Comparison of ENCODE assay signal across 8 mouse cellular contexts in the genomic region with DNA sequence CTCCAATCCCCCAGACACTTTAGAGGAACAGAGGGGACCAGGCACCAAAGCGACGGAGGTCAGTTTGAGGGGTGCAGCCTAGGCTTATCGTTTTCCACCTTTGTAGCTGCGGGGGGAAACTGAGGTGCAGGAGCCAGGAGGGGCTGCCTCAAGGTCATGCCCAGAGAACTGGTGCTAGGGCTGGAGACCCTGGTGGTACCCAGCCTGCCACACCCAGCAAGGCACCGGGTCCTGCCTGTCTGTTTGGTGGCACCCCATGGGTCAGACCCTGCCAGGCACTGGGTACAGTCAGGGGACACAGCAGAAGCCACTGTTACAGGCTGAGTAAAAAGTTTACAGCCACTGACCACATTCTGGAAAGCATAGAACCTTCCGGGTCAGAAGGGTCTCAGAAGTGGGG. TPM values are rescaled to one million over a fixed set of nuclear protein-coding genes. Genes with fewer than 3 reads are reported as not detected.
DNase-seq lines count a peak whose midpoint lies in the region; ATAC-seq and TF ChIP-seq lines count a peak whose summit lies in the region.

No protein-coding gene starts in this region.

- peak overlapping the region; percentile 96 for H3K9ac ChIP-seq in limb, embryonic 13.5 days
- 0 out of 2 replicates have a peak overlapping the region, but pooled peaks have one; percentile 8 for H3K9ac ChIP-seq in stomach, postnatal 0 days (ENCODE audit: low read length)

- peak overlapping the region; percentile 97 for H3K4me2 ChIP-seq in limb, embryonic 13.5 days (replicated peaks)
- peak overlapping the region; percentile 69 for H3K4me2 ChIP-seq in stomach, postnatal 0 days (replicated peaks; ENCODE audit: low read depth)

- peak; percentile 91 for DNase-seq in heart, adult 11 months
- DNase-seq in heart, postnatal 25 days (ENCODE audit: low spot score): no peak
- peak; percentile 39 for DNase-seq in testis, postnatal 10 days (ENCODE audit: low spot score)
- DNase-seq in testis, postnatal 14 days (ENCODE audit: low spot score): no peak
- DNase-seq in stomach, postnatal 0 days (ENCODE audit: low spot score): no peak
- DNase-seq in right cerebral cortex, postnatal 4 days: no peak
- DNase-seq in gastrocnemius, postnatal 25 days: no peak

- intact Hi-C loops in heart, postnatal 25 days (cut with DNase I): no loop called here

- ATAC-seq in limb, embryonic 13.5 days (ENCODE audit: low FRiP score, low read depth): no peak
- ATAC-seq in stomach, postnatal 0 days (ENCODE audit: low FRiP score, low TSS enrichment): no peak

- H3K9me3 ChIP-seq in limb, embryonic 13.5 days: no peaks in the 10 kb centered on the region
- no peaks in the 10 kb centered on the region for H3K9me3 ChIP-seq in stomach, postnatal 0 days (ENCODE audit: control insufficient read depth, low read length)

- H3K27ac ChIP-seq in limb, embryonic 13.5 days: peak overlapping the region; percentile 28; the same call in 1 of the 2 replicates
- H3K27ac ChIP-seq in stomach, postnatal 0 days (replicated peaks): no peak overlapping the region

- H3K27me3 ChIP-seq in limb, embryonic 13.5 days: no peaks in the 10 kb centered on the region
- H3K27me3 ChIP-seq in stomach, postnatal 0 days (ENCODE audit: control insufficient read depth, insufficient read depth, low read length): no peaks in the 10 kb centered on the region

- peak overlapping the region; percentile 86 for H3K4me3 ChIP-seq in limb, embryonic 13.5 days
- H3K4me3 ChIP-seq in stomach, postnatal 0 days (ENCODE audit: low read depth, low read length): peak overlapping the region; percentile 62

- H3K36me3 ChIP-seq in limb, embryonic 13.5 days: peaks cover 22% of the 10 kb centered on the region
- H3K36me3 ChIP-seq in stomach, postnatal 0 days (ENCODE audit: control insufficient read depth, insufficient read depth, low read length): no peaks in the 10 kb centered on the region

- H3K4me1 ChIP-seq in limb, embryonic 13.5 days: peaks cover 30% of the 10 kb centered on the region
- H3K4me1 ChIP-seq in stomach, postnatal 0 days (replicated peaks; ENCODE audit: control insufficient read depth, insufficient read depth): no peaks in the 10 kb centered on the region; the same call in 1 of the 2 replicates

- WGBS in limb, embryonic 13.5 days: 24% methylated on average over 6 of the region's 6 CpGs
- 53% methylated on average over 6 of the region's 6 CpGs for WGBS in stomach, postnatal 0 days

- no peak for TF ChIP-seq EP300 in stomach, postnatal 0 days (optimal IDR thresholded peaks at IDR 0.05)

- no peak for TF ChIP-seq CTCF in stomach, postnatal 0 days (IDR thresholded peaks at IDR 0.05; ENCODE audit: low read depth)

RNA-seq across cellular contexts. Expression of a gene that starts 1.0 kb away (rescaled TPM):
- total RNA-seq in heart, postnatal 25 days (2021): 1 to 10 TPM in 1 of 2 experiments, under 1 TPM in 1; 0.91 to 1.1 TPM
- polyA plus RNA-seq in limb, embryonic 13.5 days (2015; fragmentation: Nextera tagmentation; extraction: Ambion mirVana): 39.5 and 40.4 TPM in 2 replicates
- 6.5 and 7.2 TPM in 2 replicates for polyA plus RNA-seq in stomach, postnatal 0 days (2015; fragmentation: Nextera tagmentation; extraction: Ambion mirVana)
- total RNA-seq in gastrocnemius, postnatal 25 days (2021): under 1 TPM; 0.26 to 0.54 TPM

RNA-seq across cellular contexts. Expression of a gene that starts 7.5 kb away (rescaled TPM):
- 1 to 10 TPM; 4.2 to 5.2 TPM for total RNA-seq in heart, postnatal 25 days (2021)
- polyA plus RNA-seq in limb, embryonic 13.5 days (2015; fragmentation: Nextera tagmentation; extraction: Ambion mirVana): 9.7 and 11.0 TPM in 2 replicates
- polyA plus RNA-seq in stomach, postnatal 0 days (2015; fragmentation: Nextera tagmentation; extraction: Ambion mirVana): 13.9 and 14.1 TPM in 2 replicates
- total RNA-seq in gastrocnemius, postnatal 25 days (2021): 1 to 10 TPM; 5.1 to 5.9 TPM

RNA-seq across cellular contexts. Expression of a gene that starts 14.5 kb away (rescaled TPM):
- total RNA-seq in heart, postnatal 25 days (2021): 10 to 100 TPM; 31.7 to 43.1 TPM
- polyA plus RNA-seq in limb, embryonic 13.5 days (2015; fragmentation: Nextera tagmentation; extraction: Ambion mirVana): 149 and 194 TPM in 2 replicates
- 237 and 244 TPM in 2 replicates for polyA plus RNA-seq in stomach, postnatal 0 days (2015; fragmentation: Nextera tagmentation; extraction: Ambion mirVana)
- 10 to 100 TPM; 17.3 to 21.4 TPM for total RNA-seq in gastrocnemius, postnatal 25 days (2021)

RNA-seq across cellular contexts. Expression of a gene that starts 32.2 kb away (rescaled TPM):
- total RNA-seq in heart, postnatal 25 days (2021): 100 to 1,000 TPM in 1 of 2 experiments, 10 to 100 TPM in 1; 92.1 to 120 TPM
- 22.9 and 23.2 TPM in 2 replicates for polyA plus RNA-seq in limb, embryonic 13.5 days (2015; fragmentation: Nextera tagmentation; extraction: Ambion mirVana)
- polyA plus RNA-seq in stomach, postnatal 0 days (2015; fragmentation: Nextera tagmentation; extraction: Ambion mirVana): 8.5 and 9.6 TPM in 2 replicates
- total RNA-seq in gastrocnemius, postnatal 25 days (2021): 10 to 100 TPM; 33.7 to 34.8 TPM

RNA-seq across cellular contexts. Expression of a gene that starts 39.7 kb away (rescaled TPM):
- total RNA-seq in heart, postnatal 25 days (2021): 1 to 10 TPM; 2.4 to 3.1 TPM
- polyA plus RNA-seq in limb, embryonic 13.5 days (2015; fragmentation: Nextera tagmentation; extraction: Ambion mirVana): 7.4 and 8.1 TPM in 2 replicates
- 4.2 and 4.3 TPM in 2 replicates for polyA plus RNA-seq in stomach, postnatal 0 days (2015; fragmentation: Nextera tagmentation; extraction: Ambion mirVana)
- 1 to 10 TPM; 1.2 to 1.6 TPM for total RNA-seq in gastrocnemius, postnatal 25 days (2021)

Comparison
In these comparisons a context has a peak if more than half of its experiments do, and no peak if none do; other contexts are left out.
1. DNase-seq: peak in heart, adult 11 months (single experiment) and testis, postnatal 10 days (single experiment); none in heart, postnatal 25 days (single experiment), testis, postnatal 14 days (single experiment), stomach, postnatal 0 days (single experiment), right cerebral cortex, postnatal 4 days (single experiment) and gastrocnemius, postnatal 25 days (single experiment).